Mouse (Mus musculus): ENCODE data around the gene Frat1. TPM values are rescaled to one million over a fixed set of nuclear protein-coding genes. Genes with fewer than 3 reads are reported as not detected.
"Not testable (repeated sequence)": the region's sequence is repeated elsewhere in the genome, so short reads cannot be mapped to it uniquely, and the experiment has no call there.

The Frat1 gene
- polyA plus RNA-seq, 1 experiment: 12.0 TPM

GRCm38 (mm10) chr19:41869296-41869695, 39.5 kb downstream of the Frat1 start:
- no peak overlapping the region for H3K27ac ChIP-seq (ENCODE audit: control insufficient read depth, insufficient read depth, low read depth, low read length, poor library complexity)
- H3K4me3 ChIP-seq (replicated peaks; ENCODE audit: control insufficient read depth, low read depth, low read length): no peak overlapping the region
- TF ChIP-seq CTCF (IDR thresholded peaks at IDR 0.05; ENCODE audit: control insufficient read depth, insufficient read depth, low read length) (no peak), POLR2A (IDR thresholded peaks at IDR 0.05; ENCODE audit: borderline replicate concordance, control insufficient read depth, low read depth, low read length) (no peak)
- WGBS: 87% methylated on average over 5 of the region's 5 CpGs
- no peaks in the 10 kb centered on the region for H3K4me1 ChIP-seq (ENCODE audit: control insufficient read depth, insufficient read depth, low read length)

GRCm38 (mm10) chr19:41869946-41870345, 40.2 kb downstream of the Frat1 start:
- 58% methylated on average over 5 of the region's 5 CpGs for WGBS
- not testable (repeated sequence) for H3K4me3 ChIP-seq (replicated peaks; ENCODE audit: control insufficient read depth, low read depth, low read length); H3K27ac ChIP-seq (ENCODE audit: control insufficient read depth, insufficient read depth, low read depth, low read length, poor library complexity); H3K4me1 ChIP-seq (ENCODE audit: control insufficient read depth, insufficient read depth, low read length)

GRCm38 (mm10) chr19:41872285-41872684, 42.5 kb downstream of the Frat1 start:
- no peaks in the 10 kb centered on the region for H3K4me1 ChIP-seq (ENCODE audit: control insufficient read depth, insufficient read depth, low read length)
- no peak overlapping the region for H3K4me3 ChIP-seq (replicated peaks; ENCODE audit: control insufficient read depth, low read depth, low read length)
- TF ChIP-seq CTCF (IDR thresholded peaks at IDR 0.05; ENCODE audit: control insufficient read depth, insufficient read depth, low read length) (no peak), POLR2A (IDR thresholded peaks at IDR 0.05; ENCODE audit: borderline replicate concordance, control insufficient read depth, low read depth, low read length) (no peak)
- WGBS: 93% methylated on average over 2 of the region's 2 CpGs
- no peak overlapping the region for H3K27ac ChIP-seq (ENCODE audit: control insufficient read depth, insufficient read depth, low read depth, low read length, poor library complexity)

GRCm38 (mm10) chr19:41874356-41874755, 44.6 kb downstream of the Frat1 start:
- TF ChIP-seq POLR2A (IDR thresholded peaks at IDR 0.05; ENCODE audit: borderline replicate concordance, control insufficient read depth, low read depth, low read length): no peak
- no peak for TF ChIP-seq CTCF (IDR thresholded peaks at IDR 0.05; ENCODE audit: control insufficient read depth, insufficient read depth, low read length)
- Histone ChIP-seq H3K27ac (ENCODE audit: control insufficient read depth, insufficient read depth, low read depth, low read length, poor library complexity) (no peak overlapping the region), H3K4me1 (ENCODE audit: control insufficient read depth, insufficient read depth, low read length) (no peaks in the 10 kb centered on the region), H3K4me3 (replicated peaks; ENCODE audit: control insufficient read depth, low read depth, low read length) (no peak overlapping the region)
- 81% methylated on average over 14 of the region's 14 CpGs for WGBS

GRCm38 (mm10) chr19:41881842-41882241, 52.1 kb downstream of the Frat1 start:
- no peak overlapping the region for H3K27ac ChIP-seq (ENCODE audit: control insufficient read depth, insufficient read depth, low read depth, low read length, poor library complexity)
- TF ChIP-seq CTCF (IDR thresholded peaks at IDR 0.05; ENCODE audit: control insufficient read depth, insufficient read depth, low read length) (no peak), POLR2A (IDR thresholded peaks at IDR 0.05; ENCODE audit: borderline replicate concordance, control insufficient read depth, low read depth, low read length) (no peak)
- WGBS: 88% methylated on average over 4 of the region's 4 CpGs
- H3K4me3 ChIP-seq (replicated peaks; ENCODE audit: control insufficient read depth, low read depth, low read length): no peak overlapping the region
- no peaks in the 10 kb centered on the region for H3K4me1 ChIP-seq (ENCODE audit: control insufficient read depth, insufficient read depth, low read length)

Other genes starting within 250 kb of the Frat1 start
- gene Gm340, start 247.6 kb upstream of the Frat1 start, polyA plus RNA-seq (2011; ENCODE audit: insufficient read depth, insufficient read length, low replicate concordance, missing spikeins): 4.7 and 10.7 TPM in 2 replicates
- gene Slit1, start 86.3 kb upstream of the Frat1 start, polyA plus RNA-seq (2011; ENCODE audit: insufficient read depth, insufficient read length, low replicate concordance, missing spikeins): 0.50 and 2.7 TPM in 2 replicates
- gene Arhgap19, start 27.9 kb upstream of the Frat1 start, polyA plus RNA-seq (2011; ENCODE audit: insufficient read depth, insufficient read length, low replicate concordance, missing spikeins): 25.5 and 26.6 TPM in 2 replicates
- 4.5 and 9.7 TPM in 2 replicates for gene Frat2, start 18.2 kb downstream of the Frat1 start, polyA plus RNA-seq (2011; ENCODE audit: insufficient read depth, insufficient read length, low replicate concordance, missing spikeins)
- 5.8 and 12.5 TPM in 2 replicates for gene Rrp12, start 66.2 kb downstream of the Frat1 start, polyA plus RNA-seq (2011; ENCODE audit: insufficient read depth, insufficient read length, low replicate concordance, missing spikeins)
- 47.1 and 160 TPM in 2 replicates for gene Pgam1, start 82.0 kb downstream of the Frat1 start, polyA plus RNA-seq (2011; ENCODE audit: insufficient read depth, insufficient read length, low replicate concordance, missing spikeins)
- 16.4 and 24.6 TPM in 2 replicates for gene Exosc1, start 103.5 kb downstream of the Frat1 start, polyA plus RNA-seq (2011; ENCODE audit: insufficient read depth, insufficient read length, low replicate concordance, missing spikeins)
- 27.4 and 59.8 TPM in 2 replicates for gene Zdhhc16, start 103.5 kb downstream of the Frat1 start, polyA plus RNA-seq (2011; ENCODE audit: insufficient read depth, insufficient read length, low replicate concordance, missing spikeins)
- 28.0 and 45.8 TPM in 2 replicates for gene Mms19, start 151.2 kb downstream of the Frat1 start, polyA plus RNA-seq (2011; ENCODE audit: insufficient read depth, insufficient read length, low replicate concordance, missing spikeins)
- gene Ubtd1, start 151.8 kb downstream of the Frat1 start, polyA plus RNA-seq (2011; ENCODE audit: insufficient read depth, insufficient read length, low replicate concordance, missing spikeins): 6.0 and 10.2 TPM in 2 replicates
- not detected in 2 replicates for gene Ankrd2, start 206.0 kb downstream of the Frat1 start, polyA plus RNA-seq (2011; ENCODE audit: insufficient read depth, insufficient read length, low replicate concordance, missing spikeins)
- 1.8 TPM in 1 of 2 replicates, not detected in the other for gene Hoga1, start 215.6 kb downstream of the Frat1 start, polyA plus RNA-seq (2011; ENCODE audit: insufficient read depth, insufficient read length, low replicate concordance, missing spikeins)
- not detected in 2 replicates for gene 4933411K16Rik, start 222.3 kb downstream of the Frat1 start, polyA plus RNA-seq (2011; ENCODE audit: insufficient read depth, insufficient read length, low replicate concordance, missing spikeins)